Mouse (Mus musculus) ZHBTc4 (cell line): Measurements from ENCODE around the gene Src.

Experiments
- DNase-seq: peaks from one replicate; pipeline ENCODE4 v3.0.0-alpha.2; 2011; ENCODE audit warnings: low read depth, low spot score

Src gene

DNA sequence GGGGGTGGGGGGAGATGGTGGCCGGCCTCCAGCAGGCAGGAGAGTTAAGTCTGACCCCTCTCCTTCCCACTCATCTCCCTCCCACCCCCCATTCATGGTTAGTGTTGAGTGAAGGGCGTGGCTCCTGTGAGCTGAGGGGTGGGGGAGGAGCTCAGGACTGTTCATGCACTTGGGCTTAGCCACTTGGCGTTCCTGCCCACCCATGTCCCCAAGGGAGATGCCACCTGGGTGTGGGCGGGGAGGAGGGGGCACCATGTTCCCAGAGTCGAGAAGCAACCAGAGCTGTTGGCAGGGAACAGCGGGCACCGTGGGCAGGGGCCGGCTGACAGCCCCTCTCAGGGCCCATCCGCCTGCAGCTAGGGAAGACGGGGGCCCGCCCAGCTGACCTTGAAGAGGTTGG is 18.3 kb downstream of the Src start:
- peak; percentile 61 for DNase-seq

DNA sequence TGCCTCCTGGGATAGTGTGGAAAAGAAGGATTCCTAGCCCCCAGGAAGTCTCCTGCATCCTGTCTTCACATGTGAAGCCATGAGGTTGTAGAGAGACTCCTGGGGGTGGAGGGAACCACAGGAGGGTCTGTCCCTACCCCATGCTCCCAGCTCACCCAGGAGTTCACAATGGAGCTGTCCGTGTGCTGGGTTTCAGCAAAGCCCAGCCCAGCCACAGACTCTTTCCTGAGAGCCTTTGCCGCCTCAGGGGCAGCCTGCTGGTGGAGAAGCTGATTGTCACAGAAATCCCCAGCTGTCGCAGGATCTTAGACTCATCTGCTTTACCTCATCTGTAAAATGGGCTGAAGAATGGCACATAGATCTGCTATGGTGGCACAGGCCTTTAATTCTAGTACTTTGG is 18.9 kb downstream of the Src start:
- peak; percentile 66 for DNase-seq

DNA sequence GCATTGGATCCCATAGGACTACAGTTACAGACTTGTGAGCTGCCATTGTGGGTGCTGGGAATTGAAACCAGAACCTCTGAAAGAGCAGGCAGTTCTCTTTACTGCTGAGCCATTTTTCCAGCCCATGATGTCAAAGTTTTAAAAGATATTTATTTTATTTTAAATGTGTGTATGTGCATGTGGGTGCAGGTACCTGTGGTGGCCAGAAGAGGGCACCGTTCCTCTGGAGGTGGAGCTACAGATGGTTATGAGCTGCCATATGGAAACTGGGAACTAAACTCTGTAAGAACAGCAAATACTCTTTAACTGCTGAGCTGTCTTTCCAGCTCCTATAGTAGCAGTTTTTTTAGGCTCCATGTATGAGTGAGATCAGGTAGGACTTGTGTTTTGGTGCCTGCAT is 23.1 kb downstream of the Src start:
- peak; percentile 56 for DNase-seq

DNA sequence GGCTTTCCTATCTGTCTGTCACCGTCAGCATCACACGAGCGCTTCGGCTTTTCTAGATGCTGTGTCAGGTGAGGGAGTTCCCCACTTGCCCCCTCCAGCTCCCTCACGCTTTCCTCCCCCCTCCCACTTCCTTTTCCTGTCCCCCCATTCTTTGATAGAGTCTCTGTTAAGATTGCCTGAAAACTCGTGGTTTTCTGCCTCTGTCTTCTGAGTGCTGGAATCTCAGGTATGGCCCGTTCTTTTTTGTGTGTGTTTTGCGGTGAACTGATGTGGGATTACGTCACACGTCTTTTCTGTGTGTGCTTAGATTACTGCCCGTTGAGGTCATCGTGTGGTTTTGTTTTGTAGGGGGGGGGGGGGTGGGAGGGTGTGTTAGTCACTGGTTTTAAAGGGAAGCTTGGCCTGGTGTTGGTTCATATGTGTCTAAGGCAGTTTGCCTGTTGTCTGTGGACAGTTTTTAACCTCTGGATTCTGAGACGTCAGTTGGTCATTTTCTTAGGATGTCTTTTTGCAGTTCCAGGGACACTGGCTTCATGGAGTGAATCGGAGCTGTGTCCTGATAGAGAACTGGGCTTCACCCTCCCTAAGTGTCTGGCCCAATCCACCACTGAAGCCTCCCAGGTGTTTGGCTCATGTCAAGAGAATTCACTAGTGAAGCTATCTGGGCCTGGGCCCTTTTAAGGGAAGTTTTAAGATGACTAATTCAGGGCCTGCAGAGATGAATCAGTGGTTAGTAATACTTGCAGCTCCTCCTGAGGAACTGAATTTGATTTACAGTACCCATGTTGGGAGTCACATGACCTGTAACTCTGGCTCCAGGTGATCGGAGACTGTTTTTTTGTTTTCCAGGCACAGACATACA is 29.3 kb downstream of the Src start:
- DNase-seq = no peak

DNA sequence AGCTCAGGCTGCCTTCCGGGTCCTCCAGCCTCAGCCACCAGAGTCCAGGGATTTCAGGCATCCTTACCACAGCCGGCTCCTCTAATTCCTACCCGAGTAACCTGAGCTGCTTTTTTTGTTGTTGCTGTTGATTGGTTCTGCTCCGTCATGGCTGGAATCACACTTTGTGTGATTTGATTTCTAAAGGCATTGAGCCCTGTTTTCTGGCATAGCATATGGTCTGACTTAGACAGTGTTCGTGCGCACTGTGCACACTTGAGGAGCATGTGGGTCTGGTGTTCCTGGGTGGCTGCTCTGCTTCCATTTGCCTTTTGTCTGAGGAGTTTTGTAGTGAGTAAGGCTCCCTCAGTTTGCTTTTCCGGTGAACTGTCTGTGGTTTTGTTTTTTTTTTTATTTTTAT is 30.1 kb downstream of the Src start:
- DNase-seq = no peak

DNA sequence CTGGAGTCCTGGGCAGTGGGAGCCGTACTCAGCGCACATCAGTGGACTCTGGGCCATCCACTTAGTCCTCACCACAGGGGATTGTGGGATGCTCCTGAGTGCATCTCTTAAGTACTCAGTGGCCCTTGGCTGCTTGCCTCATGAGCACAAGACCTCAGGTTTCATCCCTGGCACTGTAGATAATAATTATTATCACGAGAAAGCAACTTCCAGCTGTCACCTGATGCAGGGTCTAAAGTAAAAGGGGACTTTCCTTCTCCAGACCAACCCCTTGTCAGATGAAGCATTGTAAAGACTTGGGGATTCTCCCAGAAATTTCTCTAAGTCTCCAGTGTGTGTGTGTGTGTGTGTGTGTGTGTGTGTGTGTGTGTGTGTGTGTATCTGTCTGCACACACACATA is 32.7 kb downstream of the Src start:
- DNase-seq = no peak

DNA sequence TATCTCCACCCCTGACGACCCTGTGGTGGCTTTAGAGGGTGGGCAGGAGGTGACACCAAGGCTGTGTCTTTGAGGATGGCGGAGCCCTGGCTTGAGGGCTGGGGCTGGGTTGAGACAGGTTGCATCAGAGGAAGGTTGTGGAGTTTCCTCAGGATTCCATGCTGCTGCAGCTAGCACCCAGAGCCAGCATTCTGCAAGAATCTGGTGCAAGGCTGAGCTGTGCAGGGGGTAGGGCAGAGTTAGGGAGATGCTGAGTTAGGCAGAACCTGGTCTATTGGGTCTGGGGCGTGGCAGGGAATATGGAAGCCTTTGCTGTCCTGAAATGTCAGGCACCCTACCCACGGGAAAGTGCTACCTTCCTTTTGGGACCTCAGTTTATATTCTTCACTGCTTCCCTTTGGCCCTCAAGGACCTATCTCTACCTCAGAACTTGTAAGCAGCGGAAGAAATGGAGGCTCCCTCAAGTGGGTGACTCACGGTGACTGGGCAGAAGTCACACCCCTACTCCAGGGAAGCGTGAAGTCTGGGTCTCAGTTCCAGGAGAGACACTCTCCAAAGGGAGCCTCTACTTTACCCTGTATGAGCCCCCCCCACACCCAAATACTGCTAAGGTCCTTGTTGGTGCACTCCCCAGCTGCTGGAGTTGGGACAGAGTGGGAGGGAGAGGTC is 33.3 kb downstream of the Src start:
- no peak for DNase-seq

DNA sequence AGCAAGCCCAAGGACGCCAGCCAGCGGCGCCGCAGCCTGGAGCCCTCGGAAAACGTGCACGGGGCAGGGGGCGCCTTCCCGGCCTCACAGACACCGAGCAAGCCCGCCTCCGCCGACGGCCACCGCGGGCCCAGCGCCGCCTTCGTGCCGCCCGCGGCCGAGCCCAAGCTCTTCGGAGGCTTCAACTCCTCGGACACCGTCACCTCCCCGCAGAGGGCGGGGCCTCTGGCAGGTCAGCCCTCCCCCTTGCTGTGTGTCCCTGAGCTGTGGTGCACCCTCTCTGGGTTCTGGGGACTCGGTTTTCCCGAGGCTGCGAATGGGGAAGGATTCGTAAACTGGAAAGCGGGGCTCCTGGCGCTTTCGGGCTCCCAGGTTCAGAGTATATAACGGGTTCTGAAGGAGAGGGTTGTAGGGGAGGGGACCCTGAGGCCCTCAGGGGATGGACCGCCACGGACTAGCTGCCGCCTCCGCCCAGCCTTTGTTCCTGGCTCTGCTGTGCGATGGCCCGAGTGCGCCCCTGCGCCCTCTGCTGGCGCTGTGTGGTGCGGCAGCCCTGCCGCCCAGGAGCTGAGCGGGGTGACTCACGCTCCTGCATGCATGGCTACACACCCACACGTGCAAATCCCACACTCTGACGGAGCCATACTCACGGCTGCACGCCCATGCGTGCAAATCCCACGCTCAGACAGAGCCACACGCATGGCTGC is 39.0 kb downstream of the Src start:
- peak; percentile 96 for DNase-seq

DNA sequence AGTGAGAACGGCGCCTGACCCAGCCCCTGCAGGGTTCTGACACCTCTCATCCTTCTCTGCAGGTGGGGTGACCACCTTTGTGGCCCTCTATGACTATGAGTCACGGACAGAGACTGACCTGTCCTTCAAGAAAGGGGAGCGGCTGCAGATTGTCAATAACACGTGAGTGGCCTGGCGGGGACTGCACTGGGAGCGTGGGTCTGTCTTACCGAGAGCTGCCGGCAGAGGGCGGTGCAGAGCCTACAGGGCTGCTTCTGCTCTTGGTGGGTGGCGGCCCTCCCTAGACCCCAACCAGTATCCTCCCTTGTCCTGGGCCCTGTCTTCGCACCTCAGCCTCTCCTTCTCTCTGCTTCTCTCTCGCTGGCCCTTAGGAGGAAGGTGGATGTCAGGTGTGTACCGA is 40.2 kb downstream of the Src start:
- DNase-seq = peak; percentile 85

DNA sequence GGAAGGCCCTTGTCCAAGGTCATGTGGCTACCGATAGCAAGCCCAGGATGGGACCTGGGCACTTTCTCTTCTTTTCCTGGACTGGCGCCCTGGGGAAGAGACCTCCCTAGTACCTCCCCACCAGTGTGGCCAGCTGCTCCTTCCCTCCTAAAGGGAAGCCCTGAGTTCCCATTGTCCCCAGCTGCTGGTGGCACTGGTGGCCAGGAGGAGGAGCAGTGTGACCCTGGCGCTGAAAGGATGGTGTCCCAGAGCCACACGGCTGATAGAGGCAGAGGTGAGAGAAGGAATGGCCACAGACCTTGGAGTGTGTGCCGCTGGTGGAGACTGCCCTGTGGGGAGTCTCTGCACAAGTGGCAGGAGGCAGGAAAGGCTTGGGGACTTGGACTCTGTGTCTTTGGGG is 41.5 kb downstream of the Src start:
- no peak for DNase-seq

DNA sequence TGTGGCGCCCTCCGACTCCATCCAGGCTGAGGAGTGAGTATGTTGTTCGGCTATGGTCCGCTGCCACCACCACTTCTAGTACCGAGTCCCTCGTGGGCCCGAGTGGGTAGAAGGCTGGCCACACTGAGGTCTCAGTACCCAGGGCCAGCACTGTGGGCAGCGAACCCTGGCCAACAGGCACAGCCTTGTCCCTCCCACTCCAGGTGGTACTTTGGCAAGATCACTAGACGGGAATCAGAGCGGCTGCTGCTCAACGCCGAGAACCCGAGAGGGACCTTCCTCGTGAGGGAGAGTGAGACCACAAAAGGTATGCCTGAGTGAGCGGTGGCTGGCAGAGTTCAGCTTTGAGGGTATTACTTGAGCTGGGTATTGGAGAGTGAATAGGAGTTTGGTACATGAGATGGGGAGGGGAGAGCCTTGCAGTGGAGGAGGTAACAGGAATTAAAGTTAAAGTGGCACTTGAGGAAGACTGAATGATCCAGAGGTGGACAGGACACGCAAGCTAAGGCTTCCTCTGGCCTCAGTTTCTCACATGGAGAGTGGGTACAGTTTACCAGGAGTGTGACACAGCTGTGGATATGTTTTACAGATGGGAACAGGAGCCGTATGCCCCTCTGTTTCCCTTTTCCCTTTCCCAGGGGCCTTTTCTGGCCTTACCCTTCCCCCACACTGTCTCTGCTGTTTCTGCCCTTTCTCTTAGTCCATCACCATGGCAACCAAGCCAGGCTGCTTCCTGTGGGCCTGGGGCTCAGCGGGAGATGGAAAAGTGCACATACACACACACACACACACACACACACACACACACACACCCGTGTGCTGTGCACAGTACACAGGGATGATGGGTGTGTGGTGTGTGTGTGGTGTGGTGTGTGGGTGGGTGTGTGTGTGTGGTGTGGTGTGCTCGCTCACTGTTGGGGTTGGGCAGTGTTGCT is 44.8 kb downstream of the Src start:
- DNase-seq = peak; percentile 68

DNA sequence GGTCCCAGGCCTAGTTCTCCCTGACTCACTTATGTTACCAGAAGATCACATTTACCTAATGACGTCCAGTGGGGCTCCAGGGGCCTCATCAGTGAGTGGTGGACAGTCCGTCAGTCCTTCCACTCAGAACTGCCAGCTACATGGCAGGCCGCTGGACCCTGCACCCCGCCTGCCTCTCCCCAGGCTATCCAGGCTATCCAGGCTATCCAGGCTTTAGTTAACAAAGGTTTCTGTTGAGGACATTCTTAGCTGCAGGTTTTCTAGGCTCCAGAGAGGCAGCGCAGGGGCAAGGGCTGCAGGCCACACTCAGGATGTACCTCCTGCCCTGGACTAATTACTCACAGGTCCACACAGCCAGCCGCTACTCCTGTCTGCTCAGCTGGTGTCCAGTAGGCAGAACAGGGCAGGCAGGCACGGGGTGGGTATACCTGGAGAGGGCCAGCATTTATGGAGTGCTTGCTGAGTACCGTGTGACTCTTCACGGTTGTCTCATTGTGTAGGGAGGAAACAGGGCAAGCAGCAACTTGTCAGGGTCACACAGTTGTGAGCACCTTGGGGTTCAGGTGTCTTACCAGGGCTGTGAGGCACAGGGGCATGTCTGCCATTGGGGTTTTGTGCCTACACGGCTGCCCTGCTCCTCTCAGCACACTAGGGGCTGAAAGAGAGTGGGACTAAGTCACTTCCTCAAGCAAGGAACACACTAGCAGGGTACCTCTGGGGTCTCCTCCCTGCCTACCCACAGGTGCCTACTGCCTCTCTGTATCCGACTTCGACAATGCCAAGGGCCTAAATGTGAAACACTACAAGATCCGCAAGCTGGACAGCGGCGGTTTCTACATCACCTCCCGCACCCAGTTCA is 45.9 kb downstream of the Src start:
- DNase-seq = no peak

DNA sequence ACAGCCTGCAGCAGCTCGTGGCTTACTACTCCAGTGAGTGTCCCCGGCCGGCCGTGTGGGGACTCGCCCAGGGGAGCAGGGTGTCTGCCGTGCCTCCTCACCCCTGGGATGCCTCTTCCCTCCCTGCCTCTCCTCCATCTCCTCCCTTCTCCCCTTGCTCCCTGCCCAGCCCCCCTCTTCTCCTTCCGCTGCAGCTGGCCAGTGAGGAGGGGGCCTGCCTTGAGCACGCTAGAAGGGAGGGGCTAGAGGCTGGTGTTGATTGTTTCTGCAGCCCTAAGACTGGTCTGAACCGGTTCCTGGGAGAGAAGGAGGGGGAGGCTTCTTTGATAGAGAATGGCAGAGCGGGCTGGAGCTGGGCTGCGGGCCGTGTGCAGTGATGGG is 46.5 kb downstream of the Src start:
- DNase-seq = peak; percentile 94

DNA sequence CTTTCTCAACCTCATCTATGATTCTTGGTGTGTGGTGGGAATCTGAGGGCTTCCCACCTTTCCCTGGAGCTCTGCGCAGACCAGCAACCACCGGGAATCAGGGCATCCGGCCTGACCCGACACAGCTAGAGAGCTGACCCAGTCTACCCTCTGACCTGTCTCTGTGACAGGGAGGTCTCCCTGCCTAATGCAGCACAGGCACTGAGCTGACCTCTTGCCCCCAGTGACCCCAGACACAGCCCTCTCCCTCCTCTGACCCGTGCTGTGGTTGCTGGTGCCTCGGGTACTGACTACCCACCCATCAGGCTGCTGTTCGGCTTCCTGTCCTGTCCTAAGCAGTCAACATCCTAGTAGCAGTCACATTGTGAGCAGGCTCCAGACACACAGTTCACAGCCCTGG is 48.6 kb downstream of the Src start:
- no peak for DNase-seq

DNA sequence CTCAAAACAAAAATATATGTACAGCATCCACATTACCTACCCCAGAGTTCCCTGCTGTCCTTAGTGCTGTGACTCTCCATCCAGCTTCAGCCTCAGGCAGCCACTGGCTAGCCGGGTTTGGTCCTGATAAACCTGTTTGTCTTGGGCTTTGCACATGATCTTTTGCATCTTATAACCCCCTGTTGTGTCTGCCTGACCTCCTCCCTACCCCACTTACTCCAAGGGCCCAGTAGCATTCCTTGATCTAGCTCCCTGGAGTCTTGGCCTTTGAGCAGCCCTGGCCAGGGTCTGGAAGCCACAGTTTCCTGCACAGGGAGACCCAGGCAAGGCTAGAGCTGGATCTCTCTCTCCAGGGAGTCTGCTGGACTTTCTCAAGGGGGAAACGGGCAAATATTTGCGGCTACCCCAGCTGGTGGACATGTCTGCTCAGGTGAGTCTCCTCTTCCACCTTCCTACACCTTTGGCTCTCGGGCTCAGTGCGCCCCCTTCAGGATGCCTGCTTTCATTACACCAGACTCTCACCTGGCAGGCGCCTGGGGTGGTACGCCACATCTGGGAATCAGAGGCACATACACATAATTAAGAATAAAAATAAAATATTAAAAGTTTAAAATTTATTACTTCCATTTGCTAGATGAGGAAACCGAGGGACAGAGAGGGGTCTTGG is 50.0 kb downstream of the Src start:
- DNase-seq = peak; percentile 67

DNA sequence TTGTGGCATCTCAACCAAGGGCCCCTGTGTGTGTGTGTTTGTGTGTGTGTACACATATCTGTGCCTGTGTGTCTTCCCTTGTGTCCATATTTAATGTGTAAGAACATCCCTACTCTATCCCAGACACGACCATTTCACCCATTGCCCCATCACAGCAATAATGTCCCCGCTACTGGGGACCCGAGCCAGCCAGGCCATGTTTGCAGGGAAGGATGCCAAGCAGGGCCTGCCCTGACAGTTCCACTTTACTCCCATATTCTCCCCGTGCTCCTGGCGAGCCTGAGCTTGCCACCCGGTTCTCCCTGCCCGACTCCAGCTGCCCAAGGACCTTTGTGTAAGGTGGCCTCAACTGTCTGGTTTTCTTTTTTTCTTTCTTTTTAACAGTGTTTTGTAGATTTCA is 53.0 kb downstream of the Src start:
- DNase-seq = no peak

DNA sequence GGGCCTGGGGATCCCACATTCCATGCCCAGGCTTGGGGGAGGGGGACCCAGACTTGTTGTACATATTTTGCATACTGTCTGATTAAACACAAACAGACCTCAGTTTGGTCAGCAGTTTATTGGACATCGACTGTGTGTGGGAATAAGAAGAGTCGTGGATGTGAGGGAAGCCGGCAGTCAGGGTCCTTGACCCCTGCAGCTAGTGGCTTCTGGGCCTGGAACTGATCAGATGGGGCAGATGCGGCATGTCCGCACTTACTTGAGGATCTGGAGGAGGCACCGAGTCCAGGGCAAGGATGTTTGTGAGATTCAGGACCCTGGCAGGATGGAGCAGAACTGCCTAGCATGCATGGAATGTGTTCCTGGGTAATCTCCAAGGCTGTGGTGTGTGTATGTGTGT is 53.5 kb downstream of the Src start:
- DNase-seq = no peak

DNA sequence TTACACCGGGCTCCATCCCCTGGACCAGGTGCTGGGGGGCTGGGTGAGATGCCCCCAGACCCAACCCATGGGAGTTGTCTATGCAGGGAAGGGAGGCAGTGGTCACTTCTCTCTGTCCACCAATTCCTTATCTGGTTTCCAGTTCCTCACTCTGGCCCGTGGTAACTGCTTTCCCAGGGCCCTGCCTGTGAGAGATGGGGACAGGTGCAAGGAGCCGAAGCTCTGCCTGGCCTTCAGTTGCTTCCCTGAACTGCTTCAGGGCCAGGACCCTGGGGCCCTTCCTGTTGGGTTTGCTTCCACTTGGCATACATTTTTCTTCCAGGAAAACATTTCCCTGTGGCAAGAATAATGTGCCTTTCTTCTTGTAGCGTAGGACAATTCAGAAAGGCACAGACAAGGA is 54.2 kb downstream of the Src start:
- DNase-seq = no peak

DNA sequence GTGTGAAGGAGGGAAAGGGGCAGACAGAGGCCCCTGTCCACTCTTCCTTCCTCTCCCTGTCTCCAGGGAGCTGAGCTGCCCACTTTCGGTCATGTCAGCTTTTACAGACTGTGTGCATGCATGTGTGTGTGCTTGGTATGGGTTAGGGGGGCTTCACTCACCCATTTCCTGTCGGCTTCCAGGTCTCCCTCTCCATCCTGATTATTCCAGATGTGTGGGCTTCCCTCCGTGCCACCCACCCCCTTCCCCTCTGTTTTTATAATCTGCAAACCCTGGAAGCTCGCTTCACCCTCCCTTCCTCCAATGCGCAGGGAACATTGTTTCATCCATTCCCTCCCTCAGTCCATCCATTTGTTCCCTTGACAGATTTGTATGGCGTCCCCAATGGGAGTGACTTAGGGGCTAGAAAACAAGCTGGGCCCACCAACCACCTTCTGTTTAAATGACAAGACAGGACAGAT is 56.1 kb downstream of the Src start:
- DNase-seq = no peak
